Mouse (Mus musculus): ENCODE data around the gene Grk2. TPM values are rescaled to one million over a fixed set of nuclear protein-coding genes. Genes with fewer than 3 reads are reported as not detected.
A peak's percentile ranks its signal among the peaks of the same experiment; 100 is the strongest.

The Grk2 gene
- total and polyA plus RNA-seq, 3 experiments: 118 to 203 (median 193) TPM

DNA sequence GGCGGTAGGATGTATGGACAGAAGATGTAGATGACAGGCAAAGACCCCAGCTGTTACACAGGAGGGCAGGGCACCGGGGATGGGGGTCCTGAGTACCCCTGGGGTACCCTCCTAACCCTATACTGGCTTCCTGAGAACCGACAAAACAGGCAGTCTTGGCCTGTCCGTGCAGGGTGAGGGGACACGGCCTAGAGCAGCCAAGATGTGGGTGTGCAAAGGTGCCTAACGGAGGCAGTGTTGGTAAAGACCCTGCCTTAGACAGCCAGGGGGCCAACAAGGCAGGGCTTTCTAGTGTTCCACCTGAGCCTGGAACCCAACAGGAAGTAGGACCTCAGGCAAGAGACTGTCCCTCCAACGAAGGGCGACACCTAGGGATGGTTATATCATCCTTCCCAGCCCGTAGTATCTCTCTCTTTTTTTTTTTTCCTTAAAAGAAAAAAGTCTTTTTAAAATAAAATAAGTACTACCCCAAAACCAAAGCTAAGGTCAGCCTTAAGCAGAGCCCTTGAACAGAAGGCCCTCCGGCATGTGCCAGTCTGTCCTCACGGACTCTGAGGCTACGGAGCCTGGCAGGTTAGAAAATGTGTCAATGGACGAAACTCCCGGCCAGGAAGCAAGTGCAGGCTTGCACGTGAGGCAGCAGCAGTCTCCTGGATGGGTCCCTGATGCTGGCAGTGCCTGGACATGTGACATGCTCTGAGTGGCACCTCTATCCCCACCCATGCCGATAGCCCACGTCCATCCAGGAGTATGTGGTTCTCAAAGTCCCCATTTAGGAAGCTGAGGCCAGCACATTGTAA is 7.5 kb downstream of the Grk2 start:
- H3K27me3 ChIP-seq (replicated peaks): no peaks in the 10 kb centered on the region
- peak overlapping the region; percentile 18 for H3K9ac ChIP-seq (ENCODE audit: insufficient read depth, low read depth)
- DNase-seq (ENCODE audit: extremely low read depth): no peak
- TF ChIP-seq BHLHE40 (IDR thresholded peaks at IDR 0.05; ENCODE audit: low read depth, low read length): peak; percentile 72
- TF ChIP-seq RAD21 (IDR thresholded peaks at IDR 0.05; ENCODE audit: low read depth, low read length): peak; percentile 23
- no peak for TF ChIP-seq ZC3H11A (IDR thresholded peaks at IDR 0.05; ENCODE audit: low read depth, low read length)
- TF ChIP-seq MAX (IDR thresholded peaks at IDR 0.05; ENCODE audit: low read length): no peak
- no peak; the same call in 1 of the 2 replicates for TF ChIP-seq MXI1 (IDR thresholded peaks at IDR 0.05; ENCODE audit: low read depth, low read length)
- no peak for TF ChIP-seq CHD2 (IDR thresholded peaks at IDR 0.05; ENCODE audit: low read length)
- peak; percentile 79 for TF ChIP-seq ZNF384 (IDR thresholded peaks at IDR 0.05; ENCODE audit: low read depth, low read length)
- no peak for TF ChIP-seq EP300 (IDR thresholded peaks at IDR 0.05; ENCODE audit: low read length)
- TF ChIP-seq GABPA (IDR thresholded peaks at IDR 0.05; ENCODE audit: insufficient replicate concordance, low read depth, low read length): no peak
- TF ChIP-seq ELF1 (IDR thresholded peaks at IDR 0.05; ENCODE audit: low read depth, low read length): peak; percentile 73
- peak; percentile 14; the same call in 1 of the 2 replicates for TF ChIP-seq POLR2A (IDR thresholded peaks at IDR 0.05; ENCODE audit: low read depth, low read length)
- TF ChIP-seq MAZ (IDR thresholded peaks at IDR 0.05; ENCODE audit: low read depth, low read length): no peak
- no peak for TF ChIP-seq MEF2A (IDR thresholded peaks at IDR 0.05; ENCODE audit: borderline replicate concordance, low read depth, low read length)
- TF ChIP-seq CTCF (conservative IDR thresholded peaks at IDR 0.05 in 1 of 2, IDR thresholded peaks at IDR 0.05 in 1 of 2; ENCODE audit: low read depth in 2 of 2, low read length in 2 of 2): peak; percentile 9 to 57; a peak in 2 of 4 replicates
- no peak for TF ChIP-seq USF1 (IDR thresholded peaks at IDR 0.05; ENCODE audit: low read depth, low read length)
- TF ChIP-seq NELFE (IDR thresholded peaks at IDR 0.05; ENCODE audit: low read depth, low read length): no peak
- TF ChIP-seq MYC (IDR thresholded peaks at IDR 0.05; ENCODE audit: low read depth, low read length): peak; percentile 36
- TF ChIP-seq PAX5 (IDR thresholded peaks at IDR 0.05; ENCODE audit: low read length): no peak
- no peak for TF ChIP-seq TBP (conservative IDR thresholded peaks at IDR 0.05; ENCODE audit: low read depth, low read length)
- no peak for TF ChIP-seq E2F4 (IDR thresholded peaks at IDR 0.05; ENCODE audit: insufficient replicate concordance, low read depth, low read length)
- no peak for TF ChIP-seq JUND (conservative IDR thresholded peaks at IDR 0.05; ENCODE audit: low read depth, low read length)
- no peak; the same call in 1 of the 2 replicates for TF ChIP-seq CHD1 (IDR thresholded peaks at IDR 0.05; ENCODE audit: low read depth, low read length)
- TF ChIP-seq NRF1 (IDR thresholded peaks at IDR 0.05; ENCODE audit: low read depth, low read length): no peak
- TF ChIP-seq SIN3A (IDR thresholded peaks at IDR 0.05; ENCODE audit: low read length): peak; percentile 48
- no peak for TF ChIP-seq POLR2AphosphoS2 (IDR thresholded peaks at IDR 0.05; ENCODE audit: low read depth, low read length)
- no peak; the same call in 1 of the 2 replicates for TF ChIP-seq ETS1 (conservative IDR thresholded peaks at IDR 0.05; ENCODE audit: low read depth, low read length)
- TF ChIP-seq IRF4 (IDR thresholded peaks at IDR 0.05; ENCODE audit: low read depth, low read length): no peak
- no peak for TF ChIP-seq HCFC1 (IDR thresholded peaks at IDR 0.05; ENCODE audit: low read depth, low read length)
- TF ChIP-seq RCOR1 (conservative IDR thresholded peaks at IDR 0.05; ENCODE audit: low read depth, low read length): no peak
- TF ChIP-seq KAT2A (IDR thresholded peaks at IDR 0.05; ENCODE audit: insufficient replicate concordance, low read length): no peak
- TF ChIP-seq MAFK (IDR thresholded peaks at IDR 0.05; ENCODE audit: insufficient replicate concordance, low read length): no peak
- no peak for TF ChIP-seq USF2 (conservative IDR thresholded peaks at IDR 0.05; ENCODE audit: low read depth, low read length)
- TF ChIP-seq ZKSCAN1 (IDR thresholded peaks at IDR 0.05; ENCODE audit: borderline replicate concordance, low read depth, low read length): no peak
- no peak for TF ChIP-seq ZMIZ1 (IDR thresholded peaks at IDR 0.05; ENCODE audit: low read depth, low read length)
- no peak for TF ChIP-seq JUN (IDR thresholded peaks at IDR 0.05; ENCODE audit: insufficient read depth, low read depth, low read length)
- no peak for TF ChIP-seq TCF12 (IDR thresholded peaks at IDR 0.05; ENCODE audit: low read depth, low read length)
- no peak for TF ChIP-seq UBTF (IDR thresholded peaks at IDR 0.05; ENCODE audit: low read depth, low read length)
- TF ChIP-seq SMC3 (IDR thresholded peaks at IDR 0.05; ENCODE audit: low read depth, low read length): no peak; the same call in 1 of the 2 replicates
- H3K4me1 ChIP-seq (ENCODE audit: control insufficient read depth in 1 of 2, insufficient read depth in 2 of 2): peaks cover 59 to 95% of the 10 kb centered on the region in 2 experiments
- H3K36me3 ChIP-seq (replicated peaks in 1 of 2; ENCODE audit: control insufficient read depth in 1 of 2, insufficient read depth in 1 of 2, low read length in 1 of 2): peaks cover 31 to 70% of the 10 kb centered on the region in 2 experiments
- peaks cover 97% of the 10 kb centered on the region for H3K79me2 ChIP-seq (replicated peaks; ENCODE audit: control insufficient read depth, extremely low read depth, insufficient read depth, poor library complexity, severe bottlenecking)
- no peaks in the 10 kb centered on the region for H3K9me3 ChIP-seq (replicated peaks; ENCODE audit: low read length)
- dilution Hi-C loops (cut with MboI; ENCODE audit: extremely low pct_ligation_motif_present, extremely low pct_unique_long_range_greater_than_20kb, low sequenced_read_pairs) (no loop called here), in situ Hi-C loops (cut with MboI; ENCODE audit: low pct_ligation_motif_present, low pct_unique_long_range_greater_than_20kb, low sequenced_read_pairs) (no loop called here)
- H3K4me3 ChIP-seq (replicated peaks in 1 of 3; ENCODE audit: low read depth in 2 of 3, low read length in 2 of 3, poor library complexity in 1 of 3): peak overlapping the region; percentile 21 to 28 (median 27)
- peak overlapping the region; percentile 97 for H3K27ac ChIP-seq (ENCODE audit: insufficient read depth, low read depth)
- H3K4me2 ChIP-seq (ENCODE audit: insufficient read depth, low read depth, poor library complexity, severe bottlenecking): peak overlapping the region; percentile 92

All from CH12.LX (cell line).